Mouse (Mus musculus) bone marrow macrophage, adult 2 months (primary cell): Measurements from ENCODE around the gene Col11a2. TPM values are rescaled to one million over a fixed set of nuclear protein-coding genes. Genes with fewer than 3 reads are reported as not detected.
A peak's percentile ranks its signal among the peaks of the same experiment; 100 is the strongest.

Experiments
- H3K27ac ChIP-seq: 2 replicates; pipeline ENCODE4 v1.5.1; 2012; ENCODE audit warnings: low read depth, low read length; ENCODE audit not compliant: insufficient read depth
- H3K4me1 ChIP-seq: 2 replicates; pipeline ENCODE4 v1.6.1; 2012; ENCODE audit warnings: low read length; ENCODE audit not compliant: control insufficient read depth, insufficient read depth
- H3K4me3 ChIP-seq: 2 replicates; pipeline ENCODE4 v1.5.1; 2012; ENCODE audit warnings: mild to moderate bottlenecking, low read length, moderate library complexity; ENCODE audit not compliant: insufficient read depth
- CTCF ChIP-seq: IDR thresholded peaks from 2 replicates; pipeline ENCODE4 v1.5.1; 2012; ENCODE audit warnings: low read depth, mild to moderate bottlenecking, low read length, moderate library complexity
- POLR2A ChIP-seq: IDR thresholded peaks from 2 replicates; pipeline ENCODE4 v1.6.1; 2012; ENCODE audit warnings: mild to moderate bottlenecking, low read depth, low read length, borderline replicate concordance
- polyA plus RNA-seq: library from polyadenylated mRNA; stranded (reverse); fragments of >200 nt; gene quantifications from 2 replicates; pipeline ENCODE4 v1.2.4, GENCODE M21; 2012; ENCODE audit not compliant: missing spikeins, insufficient read depth, insufficient read length

Col11a2 gene
- polyA plus RNA-seq, 1 experiment, result 0.51 TPM

GRCm38 (mm10) chr17:34006570-34006969, 32.7 kb upstream of the Col11a2 start:
- H3K4me1 ChIP-seq, result peaks cover 7% of the 10 kb centered on the region
- no peak overlapping the region for H3K4me3 ChIP-seq
- no peak overlapping the region for H3K27ac ChIP-seq
- TF ChIP-seq CTCF, result no peak

- Histone ChIP-seq H3K27ac (no peak overlapping the region), H3K4me3 (no peak overlapping the region), H3K4me1 (peaks cover 4% of the 10 kb centered on the region)
- TF ChIP-seq CTCF (no peak), POLR2A (no peak)
These were observed 29.1 kb upstream of the Col11a2 start for GRCm38 (mm10) chr17:34010156-34010555.

- no peak overlapping the region for H3K27ac ChIP-seq
- H3K4me1 ChIP-seq, result no peaks in the 10 kb centered on the region
- TF ChIP-seq POLR2A, result no peak
- TF ChIP-seq CTCF, result no peak
- no peak overlapping the region for H3K4me3 ChIP-seq
These were observed 25.8 kb upstream of the Col11a2 start for GRCm38 (mm10) chr17:34013436-34013835.

GRCm38 (mm10) chr17:34021539-34022413, 17.5 kb upstream of the Col11a2 start:
- H3K4me3 ChIP-seq, result no peak overlapping the region
- TF ChIP-seq CTCF, result no peak
- no peak for TF ChIP-seq POLR2A
- peaks cover 11% of the 10 kb centered on the region for H3K4me1 ChIP-seq
- no peak overlapping the region for H3K27ac ChIP-seq

GRCm38 (mm10) chr17:34022414-34022783, 16.8 kb upstream of the Col11a2 start:
- TF ChIP-seq POLR2A, result no peak
- TF ChIP-seq CTCF, result no peak
- Histone ChIP-seq H3K4me1 (peaks cover 15% of the 10 kb centered on the region), H3K4me3 (no peak overlapping the region), H3K27ac (no peak overlapping the region)

GRCm38 (mm10) chr17:34022987-34023386, 16.2 kb upstream of the Col11a2 start:
- Histone ChIP-seq H3K27ac (no peak overlapping the region), H3K4me3 (no peak overlapping the region), H3K4me1 (peaks cover 15% of the 10 kb centered on the region)
- TF ChIP-seq POLR2A (no peak), CTCF (no peak)

GRCm38 (mm10) chr17:34023678-34024077, 15.6 kb upstream of the Col11a2 start:
- H3K27ac ChIP-seq, result no peak overlapping the region
- TF ChIP-seq POLR2A (no peak), CTCF (no peak)
- H3K4me3 ChIP-seq, result peak overlapping the region; percentile 69
- peaks cover 18% of the 10 kb centered on the region for H3K4me1 ChIP-seq

GRCm38 (mm10) chr17:34024317-34024821, 14.9 kb upstream of the Col11a2 start, which contains the start of gene Ring1:
Gene Ring1 (minus strand): TSS chr17:34024680.
- peak within 1 kb of the TSS; percentile 69 for H3K4me3 ChIP-seq
- H3K4me1 ChIP-seq, result peaks cover 18% of the 10 kb centered on the region
- TF ChIP-seq POLR2A, result no peak
- no peak for TF ChIP-seq CTCF
- peak within 1 kb of the TSS; percentile 23; the same call in 1 of the 2 replicates for H3K27ac ChIP-seq

- peak overlapping the region; percentile 69 for H3K4me3 ChIP-seq
- TF ChIP-seq POLR2A (no peak), CTCF (no peak)
- H3K4me1 ChIP-seq, result peaks cover 24% of the 10 kb centered on the region
- peak overlapping the region; percentile 23; the same call in 1 of the 2 replicates for H3K27ac ChIP-seq
These were observed 14.1 kb upstream of the Col11a2 start for GRCm38 (mm10) chr17:34024861-34025755.
